Mouse (Mus musculus): Measurements from ENCODE around the gene Tmco1. TPM values are rescaled to one million over a fixed set of nuclear protein-coding genes. Genes with fewer than 3 reads are reported as not detected.

Tmco1 gene
- polyA plus RNA-seq, 1 experiment from 2014 or later, result 91.8 TPM

- Histone ChIP-seq H3K4me2 (ENCODE audit: low read depth, low read length) (no peak overlapping the region), H3K4me1 (ENCODE audit: control insufficient read depth, insufficient read depth, low read length) (no peaks in the 10 kb centered on the region), H3K36me3 (replicated peaks; ENCODE audit: control insufficient read depth, insufficient read depth, low read depth, low read length) (peaks cover 3% of the 10 kb centered on the region), H3K4me3 (ENCODE audit: low read depth, low read length) (no peak overlapping the region), H3K9me3 (replicated peaks; ENCODE audit: control insufficient read depth, low read length) (no peaks in the 10 kb centered on the region), H3K27ac (replicated peaks; ENCODE audit: low read depth, low read length) (no peak overlapping the region), H3K27me3 (ENCODE audit: control insufficient read depth, insufficient read depth, low read length) (no peaks in the 10 kb centered on the region), H3K9ac (replicated peaks; ENCODE audit: low read length) (no peak overlapping the region)
- ATAC-seq (replicated peaks; ENCODE audit: insufficient number of reproducible peaks, low FRiP score, low TSS enrichment, low read depth) (no peak), DNase-seq (ENCODE audit: low spot score) (no peak)
- WGBS, result 93% methylated on average over 6 of the region's 6 CpGs
Measured at GRCm38 (mm10) chr1:167328776-167329175, 20.6 kb downstream of the Tmco1 start.

GRCm38 (mm10) chr1:167331106-167331505 lies 22.9 kb downstream of the Tmco1 start:
- Histone ChIP-seq H3K36me3 (replicated peaks; ENCODE audit: control insufficient read depth, insufficient read depth, low read depth, low read length) (peaks cover 3% of the 10 kb centered on the region), H3K27ac (replicated peaks; ENCODE audit: low read depth, low read length) (no peak overlapping the region), H3K9ac (replicated peaks; ENCODE audit: low read length) (no peak overlapping the region), H3K27me3 (ENCODE audit: control insufficient read depth, insufficient read depth, low read length) (no peaks in the 10 kb centered on the region), H3K4me3 (ENCODE audit: low read depth, low read length) (no peak overlapping the region), H3K4me2 (ENCODE audit: low read depth, low read length) (no peak overlapping the region), H3K9me3 (replicated peaks; ENCODE audit: control insufficient read depth, low read length) (no peaks in the 10 kb centered on the region), H3K4me1 (ENCODE audit: control insufficient read depth, insufficient read depth, low read length) (no peaks in the 10 kb centered on the region)
- DNase-seq (ENCODE audit: low spot score) (no peak), ATAC-seq (replicated peaks; ENCODE audit: insufficient number of reproducible peaks, low FRiP score, low TSS enrichment, low read depth) (no peak)
- WGBS, result 90% methylated on average over 8 of the region's 8 CpGs

GRCm38 (mm10) chr1:167336398-167336797 lies 28.2 kb downstream of the Tmco1 start:
- no peak for DNase-seq (ENCODE audit: low spot score)
- no peak overlapping the region for H3K9ac ChIP-seq (replicated peaks; ENCODE audit: low read length)
- no peak overlapping the region for H3K27ac ChIP-seq (replicated peaks; ENCODE audit: low read depth, low read length)
- WGBS, result 91% methylated on average over 3 of the region's 3 CpGs
- no peak overlapping the region for H3K4me3 ChIP-seq (ENCODE audit: low read depth, low read length)
- no peaks in the 10 kb centered on the region for H3K9me3 ChIP-seq (replicated peaks; ENCODE audit: control insufficient read depth, low read length)
- H3K36me3 ChIP-seq (replicated peaks; ENCODE audit: control insufficient read depth, insufficient read depth, low read depth, low read length), result no peaks in the 10 kb centered on the region
- H3K4me2 ChIP-seq (ENCODE audit: low read depth, low read length), result no peak overlapping the region
- no peak for ATAC-seq (replicated peaks; ENCODE audit: insufficient number of reproducible peaks, low FRiP score, low TSS enrichment, low read depth)
- peaks cover 3% of the 10 kb centered on the region; the same call in 1 of the 2 replicates for H3K27me3 ChIP-seq (ENCODE audit: control insufficient read depth, insufficient read depth, low read length)
- H3K4me1 ChIP-seq (ENCODE audit: control insufficient read depth, insufficient read depth, low read length), result no peaks in the 10 kb centered on the region

- no peak overlapping the region for H3K4me3 ChIP-seq (ENCODE audit: low read depth, low read length)
- no peaks in the 10 kb centered on the region for H3K9me3 ChIP-seq (replicated peaks; ENCODE audit: control insufficient read depth, low read length)
- no peaks in the 10 kb centered on the region for H3K36me3 ChIP-seq (replicated peaks; ENCODE audit: control insufficient read depth, insufficient read depth, low read depth, low read length)
- WGBS, result 13% methylated on average over 12 of the region's 12 CpGs
- H3K27ac ChIP-seq (replicated peaks; ENCODE audit: low read depth, low read length), result no peak overlapping the region
- no peaks in the 10 kb centered on the region for H3K4me1 ChIP-seq (ENCODE audit: control insufficient read depth, insufficient read depth, low read length)
- DNase-seq (ENCODE audit: low spot score), result peak; percentile 92
- ATAC-seq (replicated peaks; ENCODE audit: insufficient number of reproducible peaks, low FRiP score, low TSS enrichment, low read depth), result no peak
- peaks cover 3% of the 10 kb centered on the region; the same call in 1 of the 2 replicates for H3K27me3 ChIP-seq (ENCODE audit: control insufficient read depth, insufficient read depth, low read length)
- H3K4me2 ChIP-seq (ENCODE audit: low read depth, low read length), result no peak overlapping the region
- no peak overlapping the region for H3K9ac ChIP-seq (replicated peaks; ENCODE audit: low read length)
Measured at GRCm38 (mm10) chr1:167337463-167338095, 29.4 kb downstream of the Tmco1 start.

- H3K27me3 ChIP-seq (ENCODE audit: control insufficient read depth, insufficient read depth, low read length), result peaks cover 3% of the 10 kb centered on the region; the same call in 1 of the 2 replicates
- H3K27ac ChIP-seq (replicated peaks; ENCODE audit: low read depth, low read length), result no peak overlapping the region
- H3K9me3 ChIP-seq (replicated peaks; ENCODE audit: control insufficient read depth, low read length), result no peaks in the 10 kb centered on the region
- no peak overlapping the region for H3K4me2 ChIP-seq (ENCODE audit: low read depth, low read length)
- DNase-seq (ENCODE audit: low spot score) (no peak), ATAC-seq (replicated peaks; ENCODE audit: insufficient number of reproducible peaks, low FRiP score, low TSS enrichment, low read depth) (no peak)
- no peak overlapping the region for H3K4me3 ChIP-seq (ENCODE audit: low read depth, low read length)
- no peak overlapping the region for H3K9ac ChIP-seq (replicated peaks; ENCODE audit: low read length)
- H3K4me1 ChIP-seq (ENCODE audit: control insufficient read depth, insufficient read depth, low read length), result no peaks in the 10 kb centered on the region
- no peaks in the 10 kb centered on the region for H3K36me3 ChIP-seq (replicated peaks; ENCODE audit: control insufficient read depth, insufficient read depth, low read depth, low read length)
- WGBS, result 71% methylated on average over 8 of the region's 9 CpGs
Measured at GRCm38 (mm10) chr1:167339177-167339781, 31.1 kb downstream of the Tmco1 start.

DNA sequence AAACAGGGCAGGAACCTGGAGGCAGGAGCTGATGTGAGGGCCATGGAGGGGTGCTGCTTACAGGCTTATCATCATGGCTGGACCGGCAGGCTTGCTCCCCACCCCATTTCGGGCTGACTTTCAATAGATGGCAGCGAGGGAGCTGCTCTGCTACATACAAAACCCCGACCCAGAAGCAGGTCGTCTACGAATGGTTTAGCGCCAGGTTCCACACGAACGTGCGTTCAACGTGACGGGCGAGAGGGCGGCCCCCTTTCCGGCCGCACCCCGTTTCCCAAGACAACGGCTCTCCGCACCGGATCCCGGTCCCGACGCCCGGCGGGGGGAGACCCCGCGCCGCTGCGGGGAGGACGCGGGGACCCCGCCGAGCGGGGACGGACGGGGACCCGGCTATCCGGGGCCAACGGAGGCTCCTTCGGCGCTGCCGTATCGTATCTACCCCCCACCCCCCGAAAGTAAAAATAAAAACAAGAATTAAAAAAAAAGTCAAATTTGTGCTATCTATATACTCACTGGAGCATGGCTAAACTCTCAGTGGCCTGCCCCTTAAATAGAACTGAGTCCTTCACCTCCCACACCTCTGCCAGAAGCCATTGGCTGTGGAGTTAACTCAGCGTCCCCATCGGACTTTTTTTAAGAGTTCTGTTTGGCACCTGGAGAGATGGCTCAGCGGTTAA lies 32.1 kb downstream of the Tmco1 start:
- Histone ChIP-seq H3K4me1 (ENCODE audit: control insufficient read depth, insufficient read depth, low read length) (no peaks in the 10 kb centered on the region), H3K4me3 (ENCODE audit: low read depth, low read length) (peak overlapping the region; percentile 39), H3K27ac (replicated peaks; ENCODE audit: low read depth, low read length) (no peak overlapping the region), H3K27me3 (ENCODE audit: control insufficient read depth, insufficient read depth, low read length) (peaks cover 3% of the 10 kb centered on the region; the same call in 1 of the 2 replicates), H3K4me2 (ENCODE audit: low read depth, low read length) (peak overlapping the region; percentile 79), H3K9me3 (replicated peaks; ENCODE audit: control insufficient read depth, low read length) (no peaks in the 10 kb centered on the region), H3K9ac (replicated peaks; ENCODE audit: low read length) (peak overlapping the region; percentile 47), H3K36me3 (replicated peaks; ENCODE audit: control insufficient read depth, insufficient read depth, low read depth, low read length) (no peaks in the 10 kb centered on the region)
- WGBS, result 2% methylated on average over 47 of the region's 47 CpGs
- peak; percentile 16 for DNase-seq (ENCODE audit: low spot score)
- ATAC-seq (replicated peaks; ENCODE audit: insufficient number of reproducible peaks, low FRiP score, low TSS enrichment, low read depth), result 0 out of 2 replicates have a peak, but pooled peaks have one; percentile 55

GRCm38 (mm10) chr1:167340910-167341528 lies 32.8 kb downstream of the Tmco1 start:
- no peaks in the 10 kb centered on the region for H3K36me3 ChIP-seq (replicated peaks; ENCODE audit: control insufficient read depth, insufficient read depth, low read depth, low read length)
- no peak overlapping the region for H3K4me3 ChIP-seq (ENCODE audit: low read depth, low read length)
- WGBS, result 87% methylated on average over 3 of the region's 3 CpGs
- no peak overlapping the region for H3K27ac ChIP-seq (replicated peaks; ENCODE audit: low read depth, low read length)
- no peak for ATAC-seq (replicated peaks; ENCODE audit: insufficient number of reproducible peaks, low FRiP score, low TSS enrichment, low read depth)
- no peak for DNase-seq (ENCODE audit: low spot score)
- H3K4me2 ChIP-seq (ENCODE audit: low read depth, low read length), result no peak overlapping the region
- H3K9ac ChIP-seq (replicated peaks; ENCODE audit: low read length), result no peak overlapping the region
- H3K27me3 ChIP-seq (ENCODE audit: control insufficient read depth, insufficient read depth, low read length), result peaks cover 3% of the 10 kb centered on the region; the same call in 1 of the 2 replicates
- no peaks in the 10 kb centered on the region for H3K9me3 ChIP-seq (replicated peaks; ENCODE audit: control insufficient read depth, low read length)
- no peaks in the 10 kb centered on the region for H3K4me1 ChIP-seq (ENCODE audit: control insufficient read depth, insufficient read depth, low read length)
